Mouse (Mus musculus) liver, embryonic 14.5 days (tissue): ENCODE measurements at regions not wholly inside any gene's neighbourhood (a gene's known extent, or its start where the extent isn't known, plus 50 kb on each side); places are given as distances from the start of the nearest gene placed in this dataset.
"Not testable (repeated sequence)": the region's sequence is repeated elsewhere in the genome, so short reads cannot be mapped to it uniquely, and the experiment has no call there.

Source experiments
- ATAC-seq: fragments of 200-750 bp; cut with Nextera tagmentation; 2 replicates; pipeline ENCODE4 v1.8.0; 2017; ENCODE audit warnings: moderate number of reproducible peaks, mild to moderate bottlenecking, moderate library complexity; ENCODE audit not compliant: insufficient read depth
- DNase-seq, 3 experiments: peaks; one replicate each; pipeline ENCODE4 v3.0.0-alpha.2; 2012 to 2013; ENCODE audit warnings: low read depth in 3 of 3, low spot score in 3 of 3
- H3K27ac ChIP-seq: fragments of 300-500 bp; sonication (generic); 2 replicates; pipeline ENCODE4 v1.5.1; 2014; ENCODE audit warnings: moderate library complexity, mild to moderate bottlenecking, control low read depth, inconsistent platforms
- H3K27me3 ChIP-seq: fragments of 300-500 bp; sonication (generic); 2 replicates; pipeline ENCODE4 v1.6.1; 2014; ENCODE audit warnings: mild to moderate bottlenecking, low read length, moderate library complexity; ENCODE audit not compliant: control insufficient read depth, insufficient read depth
- H3K36me3 ChIP-seq: fragments of 300-500 bp; sonication (generic); replicated peaks from 2 replicates; pipeline ENCODE4 v1.6.1; 2014; ENCODE audit warnings: low read depth; ENCODE audit not compliant: control insufficient read depth, insufficient read depth
- H3K4me1 ChIP-seq, 2 experiments: fragments of 200-500 bp in 1 of 2; fragments of 300-500 bp in 1 of 2; sonication (generic) in 1 of 2; replicated peaks; 2 replicates each; pipeline ENCODE4 v1.6.1; 2012 to 2014; ENCODE audit warnings: antibody characterized with exemption in 1 of 2, inconsistent platforms in 1 of 2, low read length in 1 of 2; ENCODE audit not compliant: control insufficient read depth in 2 of 2, insufficient read depth in 2 of 2
- H3K4me2 ChIP-seq: fragments of 300-500 bp; sonication (generic); 2 replicates; pipeline ENCODE4 v1.6.1; 2014; ENCODE audit warnings: low read depth, mild to moderate bottlenecking, control low read depth, moderate library complexity
- H3K4me3 ChIP-seq, 2 experiments: fragments of 200-500 bp in 1 of 2; fragments of 300-500 bp in 1 of 2; sonication (generic) in 1 of 2; 2 replicates each; pipeline ENCODE4 v1.5.1; 2012 to 2014; ENCODE audit warnings: low read depth in 2 of 2, low read length in 2 of 2, mild to moderate bottlenecking in 2 of 2, control low read depth in 1 of 2, inconsistent platforms in 1 of 2, moderate library complexity in 1 of 2; ENCODE audit not compliant: insufficient read depth in 1 of 2
- H3K9ac ChIP-seq: fragments of 300-500 bp; sonication (generic); replicated peaks from 2 replicates; pipeline ENCODE4 v1.6.1; 2014; ENCODE audit warnings: mild to moderate bottlenecking, control low read depth, moderate library complexity
- H3K9me3 ChIP-seq: fragments of 300-500 bp; sonication (generic); 2 replicates; pipeline ENCODE4 v1.6.1; 2016; ENCODE audit warnings: low read length, mixed read lengths; ENCODE audit not compliant: control insufficient read depth
- CTCF ChIP-seq: IDR thresholded peaks from 2 replicates; pipeline ENCODE4 v1.5.1; 2016; ENCODE audit warnings: antibody characterized with exemption, low read depth, control low read depth
- EP300 ChIP-seq: IDR thresholded peaks from 2 replicates; pipeline ENCODE4 v1.6.1; 2016; ENCODE audit warnings: antibody characterized with exemption, low read depth
- WGBS: fragments of 180-500 bp; shearing (Covaris S2); extraction: QIAGEN DNeasy Blood & Tissue Kit; methylation state at CpG from one replicate; pipeline ENCODE4 v1.1.7; 2014; ENCODE audit not compliant: insufficient replicate concordance; 5-methylcytosine and 5-hydroxymethylcytosine counted together

- H3K4me1 ChIP-seq: 0 out of 4 replicates have a peak, but pooled peaks cover 0 to 3% of the 10 kb centered on the region in 2 experiments
- H3K4me3 ChIP-seq: no peak overlapping the region
- DNase-seq (no peak), ATAC-seq (no peak)
- no peaks in the 10 kb centered on the region for H3K36me3 ChIP-seq
- no peaks in the 10 kb centered on the region for H3K27me3 ChIP-seq
- no peaks in the 10 kb centered on the region; the same call in 1 of the 2 replicates for H3K9me3 ChIP-seq
- TF ChIP-seq CTCF (no peak), EP300 (no peak)
- no peak overlapping the region for H3K27ac ChIP-seq
- H3K9ac ChIP-seq: no peak overlapping the region
- 45% methylated on average over 8 of the region's 8 CpGs for WGBS
- H3K4me2 ChIP-seq: no peak overlapping the region
Measured at GRCm38 (mm10) chr10:117563429-117564117, 65.7 kb upstream of the Cpm start.

GRCm38 (mm10) chr10:117562850-117563248, 66.5 kb upstream of the Cpm start:
- H3K36me3 ChIP-seq, H3K27ac ChIP-seq, H3K4me2 ChIP-seq, DNase-seq, H3K4me1 ChIP-seq, H3K9ac ChIP-seq, ATAC-seq, H3K27me3 ChIP-seq, H3K4me3 ChIP-seq, H3K9me3 ChIP-seq: not testable (repeated sequence)
- 62% methylated on average over 3 of the region's 3 CpGs for WGBS

GRCm38 (mm10) chr10:117561909-117562849, 67.1 kb upstream of the Cpm start:
- Histone ChIP-seq H3K27me3 (no peaks in the 10 kb centered on the region), H3K4me2 (no peak overlapping the region), H3K27ac (no peak overlapping the region), H3K36me3 (no peaks in the 10 kb centered on the region), H3K4me1 (0 out of 4 replicates have a peak, but pooled peaks cover 0 to 3% of the 10 kb centered on the region in 2 experiments), H3K9me3 (no peaks in the 10 kb centered on the region; the same call in 1 of the 2 replicates), H3K9ac (no peak overlapping the region), H3K4me3 (no peak overlapping the region)
- ATAC-seq (no peak), DNase-seq (no peak)
- TF ChIP-seq EP300: no peak
- WGBS: 62% methylated on average over 13 of the region's 13 CpGs

- DNase-seq: no peak
- H3K4me1 ChIP-seq: 0 out of 4 replicates have a peak, but pooled peaks cover 0 to 3% of the 10 kb centered on the region in 2 experiments
- no peak overlapping the region for H3K27ac ChIP-seq
- no peak for ATAC-seq
- no peaks in the 10 kb centered on the region; the same call in 1 of the 2 replicates for H3K9me3 ChIP-seq
- H3K4me3 ChIP-seq: no peak overlapping the region
- no peak overlapping the region for H3K4me2 ChIP-seq
- no peak for TF ChIP-seq CTCF
- TF ChIP-seq EP300: no peak
- H3K27me3 ChIP-seq: no peaks in the 10 kb centered on the region
- no peak overlapping the region for H3K9ac ChIP-seq
- H3K36me3 ChIP-seq: no peaks in the 10 kb centered on the region
- WGBS: 52% methylated on average over 5 of the region's 5 CpGs
Measured at GRCm38 (mm10) chr10:117561279-117561820, 68.0 kb upstream of the Cpm start.
